Comparison of ENCODE assay signal across 21 mouse cellular contexts in genomic region chr2:133373543-133373942, GRCm38 (mm10).
DNase-seq lines count a peak whose midpoint lies in the region; ATAC-seq lines count a peak whose summit lies in the region.
"Had no signal": no experiment of that assay in that cellular context is flagged by ENCODE, and none has a peak within 500 bp of the region (broad histone marks: within the 10 kb centered on the region; RNA-seq: fewer than 3 reads in every experiment).

No protein-coding gene starts in this region.

- peaks cover 25% of the 10 kb centered on the region for H3K4me1 ChIP-seq in heart, embryonic 13.5 days
- peaks cover 10% of the 10 kb centered on the region for H3K4me1 ChIP-seq in heart, embryonic 11.5 days (ENCODE audit: control insufficient read depth, insufficient read depth, low read length)
- peaks cover 21% of the 10 kb centered on the region for H3K4me1 ChIP-seq in liver, embryonic 12.5 days
- H3K4me1 ChIP-seq: forebrain, embryonic 12.5 days had no signal

- DNase-seq in embryo, embryonic 11 days = peak; percentile 23
- DNase-seq in left cerebral cortex, postnatal 4 days = no peak
- no peak for DNase-seq in cerebellum, postnatal 14 days
- DNase-seq in urinary bladder, postnatal 10 days (ENCODE audit: low spot score) = no peak
- DNase-seq: adrenal gland, postnatal 25 days; B cell, adult 2 months; cerebellum, postnatal 25 days; gastrocnemius, postnatal 25 days; heart, postnatal 4 days; kidney, adult 18-20 months; kidney, postnatal 14 days; lung, postnatal 14 days; right cerebral cortex, postnatal 4 days had no signal

- no peak for ATAC-seq in heart, embryonic 13.5 days (ENCODE audit: extremely low read depth, insufficient number of reproducible peaks, low FRiP score, low TSS enrichment)
- no peak for ATAC-seq in heart, embryonic 11.5 days (replicated peaks; ENCODE audit: insufficient number of reproducible peaks, low FRiP score, low TSS enrichment)
- ATAC-seq in liver, embryonic 12.5 days = peak; percentile 93
- ATAC-seq: hindbrain, postnatal 0 days; Patski had no signal

- no peak overlapping the region for H3K9ac ChIP-seq in heart, embryonic 13.5 days
- no peak overlapping the region for H3K9ac ChIP-seq in heart, embryonic 11.5 days (ENCODE audit: low read depth, low read length)
- H3K9ac ChIP-seq in liver, embryonic 12.5 days = 0 out of 2 replicates have a peak overlapping the region, but pooled peaks have one; percentile 22
- H3K9ac ChIP-seq: forebrain, embryonic 12.5 days had no signal

- H3K9me3 ChIP-seq in heart, embryonic 13.5 days = no peaks in the 10 kb centered on the region
- H3K9me3 ChIP-seq in heart, embryonic 11.5 days (replicated peaks; ENCODE audit: control insufficient read depth, low read length) = no peaks in the 10 kb centered on the region
- no peaks in the 10 kb centered on the region for H3K9me3 ChIP-seq in liver, embryonic 12.5 days (replicated peaks)
- H3K9me3 ChIP-seq: forebrain, embryonic 12.5 days had no signal

- H3K4me2 ChIP-seq in heart, embryonic 13.5 days = no peak overlapping the region
- H3K4me2 ChIP-seq in heart, embryonic 11.5 days = no peak overlapping the region
- H3K4me2 ChIP-seq in liver, embryonic 12.5 days = peak overlapping the region; percentile 27; the same call in 1 of the 2 replicates
- H3K4me2 ChIP-seq: forebrain, embryonic 12.5 days; midbrain, embryonic 11.5 days had no signal

- no peaks in the 10 kb centered on the region for H3K36me3 ChIP-seq in heart, embryonic 13.5 days
- no peaks in the 10 kb centered on the region for H3K36me3 ChIP-seq in heart, embryonic 11.5 days (ENCODE audit: control insufficient read depth, insufficient read depth, low read length)
- H3K36me3 ChIP-seq in liver, embryonic 12.5 days = no peaks in the 10 kb centered on the region
- H3K36me3 ChIP-seq: forebrain, embryonic 12.5 days had no signal

- no peak overlapping the region for H3K4me3 ChIP-seq in heart, embryonic 13.5 days
- H3K4me3 ChIP-seq in heart, embryonic 11.5 days (ENCODE audit: low read depth, low read length) = no peak overlapping the region
- no peak overlapping the region for H3K4me3 ChIP-seq in liver, embryonic 12.5 days
- H3K4me3 ChIP-seq: forebrain, embryonic 12.5 days; left cerebral cortex, adult 2 months had no signal

- WGBS in heart, embryonic 13.5 days = 5% methylated on average over 4 of the region's 4 CpGs
- WGBS in heart, embryonic 11.5 days (ENCODE audit: insufficient replicate concordance) = 5% methylated on average over 4 of the region's 4 CpGs
- WGBS in liver, embryonic 12.5 days (ENCODE audit: insufficient replicate concordance) = 15% methylated on average over 4 of the region's 4 CpGs

- peaks cover 3% of the 10 kb centered on the region; the same call in 1 of the 2 replicates for H3K27me3 ChIP-seq in heart, embryonic 13.5 days (replicated peaks)
- no peaks in the 10 kb centered on the region; the same call in 1 of the 2 replicates for H3K27me3 ChIP-seq in heart, embryonic 11.5 days (ENCODE audit: control insufficient read depth, insufficient read depth, low read length)
- no peaks in the 10 kb centered on the region for H3K27me3 ChIP-seq in liver, embryonic 12.5 days (replicated peaks)
- H3K27me3 ChIP-seq: forebrain, embryonic 12.5 days had no signal

- intact Hi-C loops in left cerebral cortex, postnatal 4 days (cut with DNase I) = no loop called here

- H3K27ac ChIP-seq in heart, embryonic 13.5 days (replicated peaks) = 0 out of 2 replicates have a peak overlapping the region, but pooled peaks have one; percentile 24
- no peak overlapping the region for H3K27ac ChIP-seq in heart, embryonic 11.5 days (ENCODE audit: low read depth, low read length)
- peak overlapping the region; percentile 36; the same call in 1 of the 2 replicates for H3K27ac ChIP-seq in liver, embryonic 12.5 days
- H3K27ac ChIP-seq: forebrain, embryonic 12.5 days; hindbrain, postnatal 0 days; left cerebral cortex, adult 2 months had no signal
